Mouse (Mus musculus): ENCODE results near the gene A530032D15Rik. TPM values are rescaled to one million over a fixed set of nuclear protein-coding genes. Genes with fewer than 3 reads are reported as not detected.
"Not testable (repeated sequence)": the region's sequence is repeated elsewhere in the genome, so short reads cannot be mapped to it uniquely, and the experiment has no call there.

Gene A530032D15Rik
- polyA plus RNA-seq (2014; fragmentation: Nextera tagmentation; extraction: Ambion mirVana), result not detected in 2 replicates

DNA sequence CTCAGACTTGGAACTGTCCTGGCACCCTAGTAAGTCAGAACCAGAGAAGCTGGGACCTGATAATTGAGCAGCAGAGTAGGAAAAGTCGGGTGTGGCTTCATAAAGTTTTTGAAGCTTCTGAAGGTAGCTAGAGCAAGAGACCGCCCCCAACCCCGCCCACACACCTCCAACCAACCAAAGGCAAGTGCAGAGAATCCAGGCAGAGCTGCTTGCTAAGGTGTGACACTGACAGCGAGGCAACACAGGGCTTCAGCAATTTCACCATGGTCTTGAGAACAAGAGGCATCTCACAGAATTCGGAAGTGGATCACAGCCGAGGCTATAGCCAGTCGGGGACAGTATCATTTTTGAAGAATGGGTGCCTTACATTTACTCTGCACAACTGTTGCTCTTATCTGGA lies at the start of gene A530032D15Rik:
A530032D15Rik (minus strand) TSS at position 101 of the 400 bp plus-strand sequence.
- not testable (repeated sequence) for H3K27ac ChIP-seq (ENCODE audit: low read depth, low read length); ATAC-seq (replicated peaks; ENCODE audit: insufficient number of reproducible peaks, low FRiP score, low TSS enrichment); H3K9me3 ChIP-seq (replicated peaks; ENCODE audit: control insufficient read depth, low read length); H3K4me3 ChIP-seq (ENCODE audit: low read depth, low read length); H3K27me3 ChIP-seq (ENCODE audit: control insufficient read depth, insufficient read depth, low read length); H3K4me1 ChIP-seq (ENCODE audit: control insufficient read depth, insufficient read depth, low read length); H3K9ac ChIP-seq (ENCODE audit: low read depth, low read length); H3K4me2 ChIP-seq; H3K36me3 ChIP-seq (ENCODE audit: control insufficient read depth, insufficient read depth, low read length)
- no CpG with 5 or more reads among the region's 7 CpGs for WGBS (ENCODE audit: insufficient replicate concordance)

DNA sequence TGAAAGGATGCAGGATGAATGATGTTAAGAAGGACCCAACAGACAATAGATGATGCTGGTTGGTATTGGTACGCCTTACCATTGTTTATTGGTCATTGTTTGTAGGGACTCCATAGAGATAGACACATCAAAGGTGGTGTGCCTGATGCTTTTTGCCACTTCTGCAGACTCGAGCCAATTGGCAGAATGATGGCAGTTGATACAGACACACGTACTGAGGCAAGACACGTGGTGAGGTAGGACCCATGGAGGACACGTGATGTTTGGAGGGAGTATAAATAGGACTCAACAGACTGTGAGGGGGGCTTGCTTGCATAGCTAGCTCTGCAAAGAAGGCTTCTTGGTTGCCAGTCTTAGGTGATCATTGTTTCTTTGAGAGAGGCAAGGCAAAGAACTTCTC lies 45.5 kb upstream of the A530032D15Rik start:
- H3K27ac ChIP-seq (ENCODE audit: low read depth, low read length); H3K9ac ChIP-seq (ENCODE audit: low read depth, low read length); H3K9me3 ChIP-seq (replicated peaks; ENCODE audit: control insufficient read depth, low read length); H3K4me3 ChIP-seq (ENCODE audit: low read depth, low read length); H3K4me1 ChIP-seq (ENCODE audit: control insufficient read depth, insufficient read depth, low read length); H3K36me3 ChIP-seq (ENCODE audit: control insufficient read depth, insufficient read depth, low read length); H3K4me2 ChIP-seq; ATAC-seq (replicated peaks; ENCODE audit: insufficient number of reproducible peaks, low FRiP score, low TSS enrichment); H3K27me3 ChIP-seq (ENCODE audit: control insufficient read depth, insufficient read depth, low read length): not testable (repeated sequence)
- 60% methylated on average over 4 of the region's 5 CpGs for WGBS (ENCODE audit: insufficient replicate concordance)

DNA sequence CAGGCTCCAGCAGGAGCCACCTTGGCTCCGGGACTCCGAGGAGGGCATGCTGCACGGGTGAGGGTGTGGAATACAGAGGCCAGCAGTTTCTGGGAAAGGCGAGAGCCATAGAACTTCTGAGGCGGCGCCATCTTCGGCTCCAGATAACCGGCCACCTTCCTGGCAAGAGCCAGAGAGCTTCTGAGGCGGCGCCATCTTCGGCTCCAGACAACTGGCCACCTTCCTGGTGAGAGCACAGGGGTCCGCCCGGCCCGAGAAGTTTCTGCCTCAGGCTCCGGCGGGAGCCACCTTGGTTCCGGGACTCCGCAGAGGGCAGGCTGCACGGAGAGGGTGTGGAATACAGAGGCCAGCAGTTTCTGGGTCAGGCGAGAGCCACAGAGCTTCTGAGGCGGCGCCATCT lies 24.0 kb upstream of the A530032D15Rik start:
- H3K27ac ChIP-seq (ENCODE audit: low read depth, low read length); H3K27me3 ChIP-seq (ENCODE audit: control insufficient read depth, insufficient read depth, low read length); H3K4me2 ChIP-seq; H3K9ac ChIP-seq (ENCODE audit: low read depth, low read length); H3K36me3 ChIP-seq (ENCODE audit: control insufficient read depth, insufficient read depth, low read length); H3K4me1 ChIP-seq (ENCODE audit: control insufficient read depth, insufficient read depth, low read length); H3K9me3 ChIP-seq (replicated peaks; ENCODE audit: control insufficient read depth, low read length); H3K4me3 ChIP-seq (ENCODE audit: low read depth, low read length); ATAC-seq (replicated peaks; ENCODE audit: insufficient number of reproducible peaks, low FRiP score, low TSS enrichment): not testable (repeated sequence)
- WGBS (ENCODE audit: insufficient replicate concordance), result 89% methylated on average over 21 of the region's 22 CpGs

DNA sequence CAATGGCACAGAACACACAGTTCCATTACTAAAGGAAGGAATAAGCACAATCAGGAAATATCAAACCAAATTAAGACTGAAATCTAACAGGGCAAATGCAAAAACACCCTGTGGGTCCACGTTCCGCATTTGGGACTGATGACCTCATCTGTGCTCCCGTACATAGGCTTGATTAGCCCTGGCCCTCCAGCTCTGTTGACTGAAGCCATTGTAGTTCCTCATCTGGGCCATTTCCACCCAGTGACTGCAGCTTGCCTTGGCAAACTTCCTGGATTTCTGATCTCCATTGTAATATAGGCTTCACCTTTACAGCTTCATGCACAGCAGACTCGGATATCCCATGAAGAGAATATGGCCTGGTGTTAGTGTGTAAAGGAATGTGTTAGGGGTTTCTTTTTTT lies 12.2 kb upstream of the A530032D15Rik start:
- not testable (repeated sequence) for H3K27me3 ChIP-seq (ENCODE audit: control insufficient read depth, insufficient read depth, low read length); H3K4me3 ChIP-seq (ENCODE audit: low read depth, low read length); ATAC-seq (replicated peaks; ENCODE audit: insufficient number of reproducible peaks, low FRiP score, low TSS enrichment); H3K27ac ChIP-seq (ENCODE audit: low read depth, low read length); H3K36me3 ChIP-seq (ENCODE audit: control insufficient read depth, insufficient read depth, low read length); H3K4me1 ChIP-seq (ENCODE audit: control insufficient read depth, insufficient read depth, low read length); H3K4me2 ChIP-seq; H3K9ac ChIP-seq (ENCODE audit: low read depth, low read length); H3K9me3 ChIP-seq (replicated peaks; ENCODE audit: control insufficient read depth, low read length)
- WGBS (ENCODE audit: insufficient replicate concordance), result 79% methylated on average over 4 of the region's 4 CpGs

DNA sequence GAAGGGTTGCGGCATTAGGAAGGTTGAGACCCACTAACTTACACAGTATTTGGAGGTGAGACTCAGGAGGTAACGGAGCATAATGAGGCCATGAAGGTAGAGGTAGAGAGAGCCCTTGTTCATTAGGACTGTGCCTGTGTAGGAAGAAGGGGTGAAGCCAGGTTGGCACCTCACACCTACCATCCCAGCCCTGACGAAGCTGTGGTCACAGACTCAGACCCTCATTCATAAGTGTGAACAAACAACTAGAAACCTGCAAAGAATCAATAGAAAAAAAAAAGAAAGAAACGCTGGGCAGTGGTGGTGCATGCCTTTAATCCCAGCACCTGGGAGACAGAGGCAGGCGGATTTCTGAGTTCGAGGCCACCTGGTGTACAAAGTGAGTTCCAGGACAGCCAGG lies 8.7 kb upstream of the A530032D15Rik start:
- not testable (repeated sequence) for H3K4me2 ChIP-seq; H3K27me3 ChIP-seq (ENCODE audit: control insufficient read depth, insufficient read depth, low read length); H3K4me1 ChIP-seq (ENCODE audit: control insufficient read depth, insufficient read depth, low read length); H3K27ac ChIP-seq (ENCODE audit: low read depth, low read length); H3K36me3 ChIP-seq (ENCODE audit: control insufficient read depth, insufficient read depth, low read length); ATAC-seq (replicated peaks; ENCODE audit: insufficient number of reproducible peaks, low FRiP score, low TSS enrichment); H3K9ac ChIP-seq (ENCODE audit: low read depth, low read length); H3K9me3 ChIP-seq (replicated peaks; ENCODE audit: control insufficient read depth, low read length); H3K4me3 ChIP-seq (ENCODE audit: low read depth, low read length)
- WGBS (ENCODE audit: insufficient replicate concordance), result 74% methylated on average over 5 of the region's 6 CpGs

DNA sequence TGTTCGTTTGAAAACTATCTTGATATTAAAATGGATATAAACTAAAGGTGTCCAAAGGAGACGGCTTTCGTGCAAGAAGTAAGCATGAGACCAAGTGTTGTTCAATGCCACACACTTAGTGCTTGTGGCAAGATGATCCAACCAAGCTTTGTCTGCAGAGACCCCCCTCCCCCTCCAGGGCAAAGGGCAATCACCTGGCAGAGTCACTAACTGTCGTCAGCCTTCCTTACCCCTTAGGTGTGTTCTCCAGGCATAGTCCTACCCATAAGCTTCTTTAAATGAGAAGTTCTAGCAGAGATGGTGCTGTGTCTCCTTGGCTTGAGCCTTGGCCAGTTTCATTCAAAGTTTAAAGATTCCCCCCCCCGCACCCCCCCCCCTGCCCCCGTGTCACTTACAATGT lies 7.9 kb upstream of the A530032D15Rik start:
- H3K9me3 ChIP-seq (replicated peaks; ENCODE audit: control insufficient read depth, low read length); H3K4me1 ChIP-seq (ENCODE audit: control insufficient read depth, insufficient read depth, low read length); H3K36me3 ChIP-seq (ENCODE audit: control insufficient read depth, insufficient read depth, low read length); H3K27ac ChIP-seq (ENCODE audit: low read depth, low read length); H3K27me3 ChIP-seq (ENCODE audit: control insufficient read depth, insufficient read depth, low read length); H3K4me3 ChIP-seq (ENCODE audit: low read depth, low read length); ATAC-seq (replicated peaks; ENCODE audit: insufficient number of reproducible peaks, low FRiP score, low TSS enrichment); H3K9ac ChIP-seq (ENCODE audit: low read depth, low read length); H3K4me2 ChIP-seq: not testable (repeated sequence)
- 49% methylated on average over 4 of the region's 6 CpGs for WGBS (ENCODE audit: insufficient replicate concordance)

DNA sequence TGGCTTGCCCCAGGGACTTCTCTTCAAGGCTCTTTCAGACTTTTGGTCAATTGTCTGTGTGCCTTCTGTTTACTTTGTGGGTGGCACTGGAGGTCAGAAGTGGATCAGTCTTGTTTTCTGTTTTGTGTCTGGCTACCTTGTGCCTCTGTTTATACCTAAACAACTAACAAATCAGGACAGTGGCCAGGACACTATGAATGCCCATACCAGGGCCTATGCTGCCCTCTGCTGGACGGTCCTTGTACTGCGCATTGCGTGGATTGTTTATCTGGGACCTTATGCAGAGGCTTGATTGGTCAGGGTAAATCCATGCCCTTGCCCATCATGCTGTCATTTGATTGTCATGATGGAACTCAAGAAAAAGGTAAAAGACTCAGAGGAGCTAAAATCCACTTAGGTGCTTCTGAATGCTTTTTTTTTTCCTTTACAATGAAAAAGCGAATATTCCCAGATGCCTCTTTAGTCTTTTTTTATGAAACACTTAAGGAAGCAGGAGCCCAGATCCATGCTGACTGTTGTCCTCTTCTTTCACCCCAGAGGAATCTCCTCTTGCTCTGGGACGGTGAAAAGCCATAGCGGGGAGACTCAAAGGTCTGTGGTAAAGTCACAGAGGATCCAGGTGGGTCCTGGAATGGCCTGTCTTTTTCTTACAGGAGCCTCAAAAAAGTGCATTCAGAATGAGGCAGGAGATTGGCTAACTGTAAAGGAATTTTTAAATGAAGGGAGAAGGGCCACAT lies 5.2 kb upstream of the A530032D15Rik start:
- 50% methylated on average over 6 of the region's 6 CpGs for WGBS (ENCODE audit: insufficient replicate concordance)

DNA sequence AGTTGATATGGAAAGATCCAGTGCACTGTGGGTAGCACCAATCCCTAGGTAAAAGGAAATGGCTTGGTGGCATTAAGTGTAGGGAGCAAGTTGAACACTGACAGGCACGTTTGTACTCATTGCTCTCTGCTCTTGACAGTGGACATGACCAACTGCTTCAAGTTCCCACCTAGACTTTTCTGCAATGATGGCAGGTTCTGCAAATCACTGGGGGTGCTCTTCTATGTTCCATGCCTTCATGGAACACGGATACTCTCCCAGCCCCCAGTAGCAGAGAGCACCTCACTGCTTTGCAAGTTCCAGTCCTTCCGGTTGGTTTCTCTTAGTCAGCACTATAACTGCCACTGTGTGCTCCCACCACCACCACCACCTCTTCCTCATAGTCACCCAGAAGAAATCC lies 4.4 kb upstream of the A530032D15Rik start:
- 0 out of 2 replicates have a peak, but pooled peaks have one; percentile 31 for ATAC-seq (replicated peaks; ENCODE audit: insufficient number of reproducible peaks, low FRiP score, low TSS enrichment)
- not testable (repeated sequence) for H3K9ac ChIP-seq (ENCODE audit: low read depth, low read length); H3K4me3 ChIP-seq (ENCODE audit: low read depth, low read length); H3K27ac ChIP-seq (ENCODE audit: low read depth, low read length); H3K4me1 ChIP-seq (ENCODE audit: control insufficient read depth, insufficient read depth, low read length); H3K27me3 ChIP-seq (ENCODE audit: control insufficient read depth, insufficient read depth, low read length); H3K9me3 ChIP-seq (replicated peaks; ENCODE audit: control insufficient read depth, low read length); H3K36me3 ChIP-seq (ENCODE audit: control insufficient read depth, insufficient read depth, low read length); H3K4me2 ChIP-seq
- 68% methylated on average over 3 of the region's 3 CpGs for WGBS (ENCODE audit: insufficient replicate concordance)

More for the DNA sequence above, 5.2 kb upstream of the A530032D15Rik start:
- not testable (repeated sequence) for H3K4me2 ChIP-seq; H3K36me3 ChIP-seq (ENCODE audit: control insufficient read depth, insufficient read depth, low read length); H3K9me3 ChIP-seq (replicated peaks; ENCODE audit: control insufficient read depth, low read length); ATAC-seq (replicated peaks; ENCODE audit: insufficient number of reproducible peaks, low FRiP score, low TSS enrichment); H3K27ac ChIP-seq (ENCODE audit: low read depth, low read length); H3K27me3 ChIP-seq (ENCODE audit: control insufficient read depth, insufficient read depth, low read length); H3K4me3 ChIP-seq (ENCODE audit: low read depth, low read length); H3K4me1 ChIP-seq (ENCODE audit: control insufficient read depth, insufficient read depth, low read length); H3K9ac ChIP-seq (ENCODE audit: low read depth, low read length)

DNA sequence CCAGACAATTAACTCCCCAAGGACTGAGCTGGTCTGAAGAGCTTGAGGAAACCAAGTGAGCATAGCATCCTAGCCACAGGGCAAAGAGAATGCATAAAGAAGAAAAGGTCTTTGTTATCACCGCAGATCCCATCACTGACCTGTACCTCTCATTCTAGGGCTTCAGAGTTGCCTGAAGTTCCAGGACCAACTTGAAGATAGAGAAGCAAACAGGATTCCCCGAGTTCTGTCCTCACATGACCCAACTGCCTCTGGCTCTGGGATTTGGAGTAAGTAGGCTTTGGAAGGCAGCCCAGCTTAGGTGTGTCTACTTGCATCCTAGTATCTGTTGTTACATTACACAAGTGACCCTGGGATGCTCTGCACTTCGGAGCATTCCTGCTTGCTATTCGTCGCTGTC lies 3.2 kb upstream of the A530032D15Rik start:
- not testable (repeated sequence) for H3K36me3 ChIP-seq (ENCODE audit: control insufficient read depth, insufficient read depth, low read length); H3K27ac ChIP-seq (ENCODE audit: low read depth, low read length); H3K4me2 ChIP-seq; H3K4me1 ChIP-seq (ENCODE audit: control insufficient read depth, insufficient read depth, low read length); ATAC-seq (replicated peaks; ENCODE audit: insufficient number of reproducible peaks, low FRiP score, low TSS enrichment); H3K4me3 ChIP-seq (ENCODE audit: low read depth, low read length); H3K9ac ChIP-seq (ENCODE audit: low read depth, low read length); H3K9me3 ChIP-seq (replicated peaks; ENCODE audit: control insufficient read depth, low read length); H3K27me3 ChIP-seq (ENCODE audit: control insufficient read depth, insufficient read depth, low read length)
- 67% methylated on average over 2 of the region's 5 CpGs for WGBS (ENCODE audit: insufficient replicate concordance)

Measured in heart, embryonic 11.5 days (tissue).